Mouse (Mus musculus) limb, embryonic 10.5 days (tissue): Measurements from ENCODE around the gene Ppp1r14a. TPM values are rescaled to one million over a fixed set of nuclear protein-coding genes. Genes with fewer than 3 reads are reported as not detected.

Source experiments
- DNase-seq: peaks from one replicate; pipeline ENCODE4 v3.0.0-alpha.2; 2017; ENCODE audit warnings: low spot score
- H3K27ac ChIP-seq: fragments of 300-500 bp; sonication (generic); 2 replicates; pipeline ENCODE4 v1.5.1; 2016; ENCODE audit warnings: mild to moderate bottlenecking
- H3K27me3 ChIP-seq: fragments of 300-500 bp; sonication (generic); 2 replicates; pipeline ENCODE4 v1.6.1; 2016; ENCODE audit warnings: low read depth, mild to moderate bottlenecking; ENCODE audit not compliant: poor library complexity, severe bottlenecking
- H3K36me3 ChIP-seq: fragments of 300-500 bp; sonication (generic); 2 replicates; pipeline ENCODE4 v1.6.1; 2016; ENCODE audit warnings: mild to moderate bottlenecking, moderate library complexity
- H3K4me1 ChIP-seq: fragments of 300-500 bp; sonication (generic); 2 replicates; pipeline ENCODE4 v1.6.1; 2016
- H3K4me3 ChIP-seq: fragments of 300-500 bp; sonication (generic); 2 replicates; pipeline ENCODE4 v1.5.1; 2016; ENCODE audit warnings: mild to moderate bottlenecking, moderate library complexity
- H3K9me3 ChIP-seq: fragments of 300-500 bp; sonication (generic); replicated peaks from 2 replicates; pipeline ENCODE4 v1.6.1; 2016; ENCODE audit warnings: mild to moderate bottlenecking
- WGBS: fragments of 180-500 bp; shearing (Covaris S2); methylation state at CpG from one replicate; pipeline ENCODE4 v1.1.7; 2016; 5-methylcytosine and 5-hydroxymethylcytosine counted together
- polyA plus RNA-seq: library from polyadenylated mRNA; unstranded; fragments of >200 nt; fragmentation: Nextera tagmentation; extraction: Ambion mirVana; gene quantifications from 2 replicates; pipeline ENCODE4 v1.2.1, GENCODE M21; 2016

Ppp1r14a gene
- 5.4 and 6.1 TPM in 2 replicates for polyA plus RNA-seq

- peaks cover 56% of the 10 kb centered on the region for H3K4me1 ChIP-seq
- no peaks in the 10 kb centered on the region for H3K36me3 ChIP-seq
- peaks cover 50% of the 10 kb centered on the region for H3K27me3 ChIP-seq
- under 1% methylated on average over 59 of the region's 59 CpGs for WGBS
- H3K9me3 ChIP-seq: no peaks in the 10 kb centered on the region
- peak within 1 kb of the TSS; percentile 86 for H3K27ac ChIP-seq
- peak; percentile 90 for DNase-seq
- H3K4me3 ChIP-seq: peak within 1 kb of the TSS; percentile 71
These were observed at the start of gene Ppp1r14a for GRCm38 (mm10) chr7:29288942-29289638. Gene Ppp1r14a, plus strand, starts transcription at chr7:29289308.

GRCm38 (mm10) chr7:29244732-29245416 lies 44.2 kb upstream of the Ppp1r14a start:
- H3K27me3 ChIP-seq: peaks cover 21% of the 10 kb centered on the region
- H3K4me1 ChIP-seq: peaks cover 18% of the 10 kb centered on the region
- 86% methylated on average over 7 of the region's 7 CpGs for WGBS
- DNase-seq: no peak
- no peaks in the 10 kb centered on the region for H3K9me3 ChIP-seq
- H3K36me3 ChIP-seq: peaks cover 39% of the 10 kb centered on the region
- no peak overlapping the region for H3K4me3 ChIP-seq
- H3K27ac ChIP-seq: no peak overlapping the region

- no peaks in the 10 kb centered on the region for H3K9me3 ChIP-seq
- WGBS: 96% methylated on average over 5 of the region's 5 CpGs
- H3K27ac ChIP-seq: no peak overlapping the region
- no peak for DNase-seq
- H3K4me3 ChIP-seq: no peak overlapping the region
- H3K27me3 ChIP-seq: peaks cover 21% of the 10 kb centered on the region
- H3K4me1 ChIP-seq: peaks cover 18% of the 10 kb centered on the region
- peaks cover 39% of the 10 kb centered on the region for H3K36me3 ChIP-seq
These were observed 43.1 kb upstream of the Ppp1r14a start for GRCm38 (mm10) chr7:29246015-29246414.

- Histone ChIP-seq H3K36me3 (peaks cover 39% of the 10 kb centered on the region), H3K9me3 (no peaks in the 10 kb centered on the region), H3K27ac (peak overlapping the region; percentile 68; the same call in 1 of the 2 replicates), H3K27me3 (peaks cover 21% of the 10 kb centered on the region), H3K4me1 (peaks cover 18% of the 10 kb centered on the region), H3K4me3 (peak overlapping the region; percentile 48)
- DNase-seq: no peak
- 84% methylated on average over 21 of the region's 21 CpGs for WGBS
These were observed 42.3 kb upstream of the Ppp1r14a start for GRCm38 (mm10) chr7:29246619-29247313.

GRCm38 (mm10) chr7:29247314-29247700 lies 41.8 kb upstream of the Ppp1r14a start:
- DNase-seq: peak; percentile 92
- 25% methylated on average over 16 of the region's 16 CpGs for WGBS
- Histone ChIP-seq H3K4me3 (peak overlapping the region; percentile 48), H3K27ac (peak overlapping the region; percentile 68), H3K36me3 (peaks cover 39% of the 10 kb centered on the region), H3K27me3 (peaks cover 21% of the 10 kb centered on the region), H3K4me1 (peaks cover 18% of the 10 kb centered on the region), H3K9me3 (no peaks in the 10 kb centered on the region)

GRCm38 (mm10) chr7:29247706-29248105 lies 41.4 kb upstream of the Ppp1r14a start:
- DNase-seq: peak; percentile 45
- Histone ChIP-seq H3K36me3 (peaks cover 39% of the 10 kb centered on the region), H3K4me3 (peak overlapping the region; percentile 48), H3K27ac (peak overlapping the region; percentile 68), H3K9me3 (no peaks in the 10 kb centered on the region), H3K27me3 (peaks cover 21% of the 10 kb centered on the region), H3K4me1 (peaks cover 18% of the 10 kb centered on the region)
- WGBS: 6% methylated on average over 19 of the region's 19 CpGs

DNA sequence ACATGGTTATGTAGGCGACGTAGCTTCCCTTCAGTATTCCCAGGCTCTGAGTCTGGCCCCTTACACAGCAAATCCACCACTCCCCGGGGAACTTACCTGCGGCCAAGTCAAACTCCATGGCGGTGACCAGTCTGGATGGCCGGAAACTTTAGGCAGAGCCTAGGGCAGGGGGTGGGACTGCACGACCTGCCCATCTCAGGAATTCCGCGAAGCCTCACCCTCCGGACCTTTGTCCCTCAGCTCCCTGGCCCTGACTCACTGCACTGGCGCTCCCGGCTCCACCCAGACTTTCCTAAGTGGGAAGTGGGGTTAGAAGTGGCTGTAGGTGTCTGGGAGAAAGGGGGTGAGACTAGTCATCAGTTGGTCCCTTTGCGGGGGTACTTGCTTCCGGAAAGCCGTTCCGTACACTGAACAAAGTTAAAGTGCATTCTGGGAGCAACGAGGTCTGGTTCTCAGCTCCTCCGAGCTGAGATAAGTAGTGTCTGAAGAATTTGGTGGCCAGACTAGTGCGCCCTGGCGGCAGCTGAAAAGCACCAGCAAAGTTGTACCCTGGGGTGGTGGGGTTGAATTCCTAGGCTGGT lies 40.8 kb upstream of the Ppp1r14a start, which contains the start of gene 2200002D01Rik:
TSS of gene 2200002D01Rik (minus strand) at position 206 of the 581 bp plus-strand sequence.
- peaks cover 23% of the 10 kb centered on the region for H3K4me1 ChIP-seq
- peaks cover 39% of the 10 kb centered on the region for H3K36me3 ChIP-seq
- H3K4me3 ChIP-seq: peak within 1 kb of the TSS; percentile 48
- H3K9me3 ChIP-seq: no peaks in the 10 kb centered on the region
- peak within 1 kb of the TSS; percentile 68 for H3K27ac ChIP-seq
- peaks cover 21% of the 10 kb centered on the region for H3K27me3 ChIP-seq
- peak; percentile 57 for DNase-seq
- 5% methylated on average over 20 of the region's 20 CpGs for WGBS

DNA sequence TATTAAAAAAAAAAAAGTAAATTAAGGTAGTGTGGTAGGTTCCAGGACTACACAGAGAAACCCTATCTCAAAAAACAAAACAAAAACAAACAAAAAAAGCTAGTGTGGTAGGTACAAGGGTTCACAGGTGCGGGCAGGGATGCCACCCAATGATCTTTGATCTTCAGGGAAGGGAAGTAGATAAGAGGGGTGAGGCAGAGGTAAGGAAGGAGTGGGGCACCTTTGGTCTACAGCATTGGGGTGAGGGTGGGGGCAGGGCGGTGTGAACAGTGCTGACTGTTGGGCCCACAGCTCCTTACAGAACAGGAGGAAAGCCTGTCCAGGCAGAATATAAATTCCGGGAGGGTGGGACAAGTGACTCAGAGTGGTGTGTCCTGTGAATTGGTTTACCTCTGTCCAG lies 37.9 kb upstream of the Ppp1r14a start:
- Histone ChIP-seq H3K4me1 (peaks cover 32% of the 10 kb centered on the region), H3K9me3 (no peaks in the 10 kb centered on the region)
- WGBS: 78% methylated on average over 3 of the region's 3 CpGs

GRCm38 (mm10) chr7:29253842-29254241 lies 35.3 kb upstream of the Ppp1r14a start:
- Histone ChIP-seq H3K9me3 (no peaks in the 10 kb centered on the region), H3K27ac (0 out of 2 replicates have a peak overlapping the region, but pooled peaks have one; percentile 6), H3K27me3 (peaks cover 7% of the 10 kb centered on the region), H3K4me3 (no peak overlapping the region), H3K4me1 (peaks cover 28% of the 10 kb centered on the region), H3K36me3 (0 out of 2 replicates have a peak, but pooled peaks cover 5% of the 10 kb centered on the region)
- no peak for DNase-seq
- WGBS: 53% methylated on average over 5 of the region's 5 CpGs

More for the DNA sequence above, 37.9 kb upstream of the Ppp1r14a start:
- no peak overlapping the region for H3K27ac ChIP-seq
- peaks cover 21% of the 10 kb centered on the region for H3K27me3 ChIP-seq
- no peak overlapping the region for H3K4me3 ChIP-seq
- no peak for DNase-seq
- H3K36me3 ChIP-seq: peaks cover 14% of the 10 kb centered on the region

DNA sequence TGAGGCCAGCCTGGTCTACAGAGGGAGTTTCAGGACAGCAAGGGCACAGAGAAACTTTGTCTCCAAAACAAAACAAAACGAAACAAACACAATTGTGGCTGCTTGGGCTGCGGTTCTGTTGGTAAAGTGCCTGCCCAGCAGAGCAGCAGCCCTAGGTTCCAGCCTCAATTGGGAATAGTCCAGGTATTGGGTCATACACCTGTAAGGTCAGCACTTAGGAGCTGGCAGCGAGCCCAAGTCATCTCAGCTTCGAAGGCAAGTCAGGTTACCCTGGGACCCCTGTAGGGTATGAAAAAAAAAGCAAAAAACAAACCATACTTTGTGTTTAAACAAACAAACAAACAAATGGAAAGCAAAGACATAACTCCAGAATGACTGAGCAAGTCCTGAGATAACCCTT lies 33.2 kb upstream of the Ppp1r14a start:
- Histone ChIP-seq H3K36me3 (0 out of 2 replicates have a peak, but pooled peaks cover 5% of the 10 kb centered on the region), H3K9me3 (no peaks in the 10 kb centered on the region), H3K4me1 (peaks cover 45% of the 10 kb centered on the region), H3K27me3 (no peaks in the 10 kb centered on the region), H3K4me3 (no peak overlapping the region), H3K27ac (no peak overlapping the region)
- no peak for DNase-seq
- 85% methylated on average over 4 of the region's 4 CpGs for WGBS

DNA sequence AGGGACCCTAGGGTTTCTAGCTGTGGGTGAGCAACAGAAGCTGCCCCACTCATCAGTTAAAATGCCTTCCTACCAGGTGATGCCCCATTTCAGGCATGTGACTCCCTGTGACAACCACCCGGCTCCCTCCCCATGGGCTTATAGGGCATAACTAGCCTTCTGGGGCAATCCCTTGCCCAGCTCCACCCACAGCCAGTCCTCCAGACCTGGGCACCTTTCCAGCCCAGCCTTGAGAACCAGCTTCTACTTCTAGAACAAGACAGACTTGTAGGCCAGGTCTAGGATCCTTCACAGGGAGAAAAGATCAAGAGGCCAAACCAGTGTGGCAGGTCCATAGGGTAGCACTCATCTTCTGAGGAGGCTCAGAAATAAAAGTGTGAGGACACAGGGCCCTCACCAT lies 31.7 kb upstream of the Ppp1r14a start:
- H3K4me3 ChIP-seq: no peak overlapping the region
- 0 out of 2 replicates have a peak, but pooled peaks cover 5% of the 10 kb centered on the region for H3K36me3 ChIP-seq
- no peak for DNase-seq
- H3K9me3 ChIP-seq: no peaks in the 10 kb centered on the region
- 100% methylated on average over 1 of the region's 1 CpGs for WGBS
- H3K27ac ChIP-seq: no peak overlapping the region
- peaks cover 50% of the 10 kb centered on the region for H3K4me1 ChIP-seq
- H3K27me3 ChIP-seq: no peaks in the 10 kb centered on the region
